Comparison of ENCODE assay signal across 8 mouse cellular contexts in genomic region chr1:179516941-179517712, GRCm38 (mm10). TPM values are rescaled to one million over a fixed set of nuclear protein-coding genes. Genes with fewer than 3 reads are reported as not detected.
DNase-seq lines count a peak whose midpoint lies in the region; ATAC-seq and TF ChIP-seq lines count a peak whose summit lies in the region.

No protein-coding gene starts in this region.

- peak; percentile 71 for ATAC-seq in forebrain, postnatal 0 days
- peak; percentile 62; the same call in 1 of the 2 replicates for ATAC-seq in kidney, postnatal 0 days (replicated peaks; ENCODE audit: low FRiP score, low read depth)
- ATAC-seq in megakaryocyte progenitor cell, adult 5-6 weeks (replicated peaks; ENCODE audit: poor library complexity): peak; percentile 64
- ATAC-seq in stomach, postnatal 0 days (ENCODE audit: low FRiP score, low TSS enrichment): peak; percentile 68

- peak overlapping the region; percentile 58 for H3K9ac ChIP-seq in forebrain, postnatal 0 days
- peak overlapping the region; percentile 68 for H3K9ac ChIP-seq in kidney, postnatal 0 days (ENCODE audit: low read depth, low read length)
- H3K9ac ChIP-seq in stomach, postnatal 0 days (ENCODE audit: low read length): peak overlapping the region; percentile 74

- under 1% methylated on average over 21 of the region's 21 CpGs for WGBS in forebrain, postnatal 0 days
- under 1% methylated on average over 21 of the region's 21 CpGs for WGBS in kidney, postnatal 0 days
- WGBS in stomach, postnatal 0 days: 1% methylated on average over 21 of the region's 21 CpGs

- peak overlapping the region; percentile 62 for H3K4me3 ChIP-seq in forebrain, postnatal 0 days (ENCODE audit: low read depth, low read length)
- H3K4me3 ChIP-seq in kidney, postnatal 0 days (replicated peaks; ENCODE audit: low read depth, low read length): peak overlapping the region; percentile 78
- H3K4me3 ChIP-seq in stomach, postnatal 0 days (ENCODE audit: low read depth, low read length): peak overlapping the region; percentile 77

- no peaks in the 10 kb centered on the region for H3K4me1 ChIP-seq in forebrain, postnatal 0 days (ENCODE audit: insufficient read depth)
- no peaks in the 10 kb centered on the region; the same call in 1 of the 2 replicates for H3K4me1 ChIP-seq in kidney, postnatal 0 days (replicated peaks; ENCODE audit: insufficient read depth, low read length)
- H3K4me1 ChIP-seq in stomach, postnatal 0 days (replicated peaks; ENCODE audit: control insufficient read depth, insufficient read depth): no peaks in the 10 kb centered on the region

- H3K4me2 ChIP-seq in forebrain, postnatal 0 days (ENCODE audit: low read depth): peak overlapping the region; percentile 97
- H3K4me2 ChIP-seq in kidney, postnatal 0 days (ENCODE audit: low read length): peak overlapping the region; percentile 98
- H3K4me2 ChIP-seq in stomach, postnatal 0 days (replicated peaks; ENCODE audit: low read depth): peak overlapping the region; percentile 100

- DNase-seq in urinary bladder, postnatal 14 days (ENCODE audit: low spot score): peak; percentile 11
- no peak for DNase-seq in urinary bladder, postnatal 10 days (ENCODE audit: low spot score)
- peak; percentile 29 for DNase-seq in cerebellum, adult 18-20 months
- DNase-seq in forebrain, postnatal 0 days: peak; percentile 50
- peak; percentile 50 for DNase-seq in kidney, postnatal 0 days (ENCODE audit: low spot score)
- peak; percentile 43 for DNase-seq in stomach, postnatal 0 days (ENCODE audit: low spot score)
- no peak for DNase-seq in right cerebral cortex, postnatal 4 days

- no peak for TF ChIP-seq EP300 in stomach, postnatal 0 days (optimal IDR thresholded peaks at IDR 0.05)

- no peak for TF ChIP-seq CTCF in forebrain, postnatal 0 days (IDR thresholded peaks at IDR 0.05; ENCODE audit: low read depth)
- TF ChIP-seq CTCF in kidney, postnatal 0 days (IDR thresholded peaks at IDR 0.05; ENCODE audit: low read depth): no peak
- TF ChIP-seq CTCF in stomach, postnatal 0 days (IDR thresholded peaks at IDR 0.05; ENCODE audit: low read depth): 0 out of 2 replicates have a peak, but pooled peaks have one; percentile 0

- H3K27ac ChIP-seq in forebrain, postnatal 0 days (ENCODE audit: low read depth, low read length): no peak overlapping the region
- H3K27ac ChIP-seq in kidney, postnatal 0 days: peak overlapping the region; percentile 36; the same call in 1 of the 2 replicates
- peak overlapping the region; percentile 75 for H3K27ac ChIP-seq in stomach, postnatal 0 days (replicated peaks)

- H3K9me3 ChIP-seq in forebrain, postnatal 0 days (ENCODE audit: low read length): no peaks in the 10 kb centered on the region
- no peaks in the 10 kb centered on the region for H3K9me3 ChIP-seq in kidney, postnatal 0 days (replicated peaks; ENCODE audit: low read length)
- no peaks in the 10 kb centered on the region for H3K9me3 ChIP-seq in stomach, postnatal 0 days (ENCODE audit: control insufficient read depth, low read length)

- no peaks in the 10 kb centered on the region for H3K36me3 ChIP-seq in forebrain, postnatal 0 days (ENCODE audit: insufficient read depth)
- H3K36me3 ChIP-seq in kidney, postnatal 0 days (ENCODE audit: insufficient read depth, low read length): no peaks in the 10 kb centered on the region
- no peaks in the 10 kb centered on the region for H3K36me3 ChIP-seq in stomach, postnatal 0 days (ENCODE audit: control insufficient read depth, insufficient read depth, low read length)

- H3K27me3 ChIP-seq in forebrain, postnatal 0 days (ENCODE audit: insufficient read depth, low read length): no peaks in the 10 kb centered on the region
- H3K27me3 ChIP-seq in kidney, postnatal 0 days (ENCODE audit: insufficient read depth, low read length): no peaks in the 10 kb centered on the region
- H3K27me3 ChIP-seq in stomach, postnatal 0 days (ENCODE audit: control insufficient read depth, insufficient read depth, low read length): no peaks in the 10 kb centered on the region

RNA-seq across cellular contexts. Expression of gene Smyd3, which starts 0.7 kb away (rescaled TPM):
- total RNA-seq in forebrain, postnatal 0 days (2014; rRNA removed): 18.2 and 19.0 TPM in 2 replicates
- 26.8 and 27.6 TPM in 2 replicates for polyA plus RNA-seq in forebrain, postnatal 0 days (2015; fragmentation: Nextera tagmentation; extraction: Ambion mirVana)
- 18.3 and 20.5 TPM in 2 replicates for polyA plus RNA-seq in kidney, postnatal 0 days (2015; fragmentation: Nextera tagmentation; extraction: Ambion mirVana)
- total RNA-seq in megakaryocyte progenitor cell, adult 5-6 weeks (2015): 19.8 and 20.7 TPM in 2 replicates
- 22.9 and 35.6 TPM in 2 replicates for total RNA-seq in megakaryocyte progenitor cell, adult 5-6 weeks (2017)
- polyA plus RNA-seq in stomach, postnatal 0 days (2015; fragmentation: Nextera tagmentation; extraction: Ambion mirVana): 10.5 and 12.1 TPM in 2 replicates

RNA-seq across cellular contexts. Expression of gene Tfb2m, which starts 28.9 kb away (rescaled TPM):
- 21.8 and 22.3 TPM in 2 replicates for total RNA-seq in forebrain, postnatal 0 days (2014; rRNA removed)
- polyA plus RNA-seq in forebrain, postnatal 0 days (2015; fragmentation: Nextera tagmentation; extraction: Ambion mirVana): 45.9 and 47.3 TPM in 2 replicates
- 38.9 and 40.7 TPM in 2 replicates for polyA plus RNA-seq in kidney, postnatal 0 days (2015; fragmentation: Nextera tagmentation; extraction: Ambion mirVana)
- 46.2 and 50.3 TPM in 2 replicates for total RNA-seq in megakaryocyte progenitor cell, adult 5-6 weeks (2015)
- 43.9 and 50.6 TPM in 2 replicates for total RNA-seq in megakaryocyte progenitor cell, adult 5-6 weeks (2017)
- 28.7 and 31.6 TPM in 2 replicates for polyA plus RNA-seq in stomach, postnatal 0 days (2015; fragmentation: Nextera tagmentation; extraction: Ambion mirVana)

RNA-seq across cellular contexts. Expression of gene Cnst, which starts 29.0 kb away (rescaled TPM):
- total RNA-seq in forebrain, postnatal 0 days (2014; rRNA removed): 26.0 and 28.5 TPM in 2 replicates
- polyA plus RNA-seq in forebrain, postnatal 0 days (2015; fragmentation: Nextera tagmentation; extraction: Ambion mirVana): 8.6 and 12.8 TPM in 2 replicates
- 9.7 and 11.2 TPM in 2 replicates for polyA plus RNA-seq in kidney, postnatal 0 days (2015; fragmentation: Nextera tagmentation; extraction: Ambion mirVana)
- 8.3 and 13.0 TPM in 2 replicates for total RNA-seq in megakaryocyte progenitor cell, adult 5-6 weeks (2015)
- total RNA-seq in megakaryocyte progenitor cell, adult 5-6 weeks (2017): 14.2 and 15.8 TPM in 2 replicates
- 8.8 and 9.9 TPM in 2 replicates for polyA plus RNA-seq in stomach, postnatal 0 days (2015; fragmentation: Nextera tagmentation; extraction: Ambion mirVana)

Comparison
In these comparisons a context has a peak if more than half of its experiments do, and no peak if none do; other contexts are left out.
1. DNase-seq: peak in urinary bladder, postnatal 14 days (single experiment), cerebellum, adult 18-20 months (2 of 2), forebrain, postnatal 0 days (single experiment), kidney, postnatal 0 days (single experiment) and stomach, postnatal 0 days (single experiment); none in urinary bladder, postnatal 10 days (single experiment) and right cerebral cortex, postnatal 4 days (single experiment).
2. Peak in every context shown above with its lines, with median percentiles within 50 percentile points of each other: ATAC-seq, H3K4me2 ChIP-seq, H3K4me3 ChIP-seq and H3K9ac ChIP-seq.